Mouse (Mus musculus): ENCODE data around the gene Jak1. TPM values are rescaled to one million over a fixed set of nuclear protein-coding genes. Genes with fewer than 3 reads are reported as not detected.

Jak1 gene
- polyA plus RNA-seq, 1 experiment: 109 TPM

DNA sequence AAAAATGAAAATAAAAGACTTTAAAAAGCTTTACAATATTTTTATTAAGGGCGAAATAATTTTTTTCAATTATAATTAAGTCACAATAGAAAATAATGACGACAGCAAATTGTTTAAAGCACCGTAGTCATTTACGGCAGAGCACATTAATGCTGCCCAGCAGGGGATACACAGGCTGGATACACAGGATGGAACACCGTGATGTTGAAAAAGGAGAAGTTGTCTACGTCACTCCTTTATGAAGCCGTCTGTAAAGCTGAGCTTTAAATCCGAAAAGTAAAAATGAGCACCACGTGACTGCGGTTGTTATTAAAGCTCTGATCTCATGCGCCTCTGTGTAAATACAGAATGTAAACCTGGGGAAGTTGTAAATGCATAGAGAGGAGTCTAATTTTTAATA, 127.1 kb downstream of the Jak1 start:
- Histone ChIP-seq H3K4me1 (replicated peaks; ENCODE audit: control insufficient read depth, insufficient read depth, low read length) (peaks cover 4% of the 10 kb centered on the region; the same call in 1 of the 2 replicates), H3K4me3 (ENCODE audit: control insufficient read depth, insufficient read depth, low read length) (no peak overlapping the region), H3K27me3 (ENCODE audit: control insufficient read depth, insufficient read depth, low read length) (no peaks in the 10 kb centered on the region), H3K36me3 (ENCODE audit: control insufficient read depth, insufficient read depth, low read length) (no peaks in the 10 kb centered on the region), H3K27ac (ENCODE audit: control insufficient read depth, insufficient read depth, low read length) (no peak overlapping the region)
- 47% methylated on average over 11 of the region's 11 CpGs for WGBS
- TF ChIP-seq POLR2A (IDR thresholded peaks at IDR 0.05; ENCODE audit: control insufficient read depth, extremely low read depth, insufficient read depth, low read length, poor library complexity): no peak
- DNase-seq: no peak

GRCm38 (mm10) chr4:101135909-101136308, 129.2 kb downstream of the Jak1 start:
- H3K4me3 ChIP-seq (ENCODE audit: control insufficient read depth, insufficient read depth, low read length): no peak overlapping the region
- H3K27me3 ChIP-seq (ENCODE audit: control insufficient read depth, insufficient read depth, low read length): no peaks in the 10 kb centered on the region
- TF ChIP-seq POLR2A (IDR thresholded peaks at IDR 0.05; ENCODE audit: control insufficient read depth, extremely low read depth, insufficient read depth, low read length, poor library complexity) (no peak), CTCF (IDR thresholded peaks at IDR 0.05; ENCODE audit: borderline replicate concordance, control insufficient read depth, extremely low read depth, insufficient read depth, low read length, poor library complexity) (no peak)
- no peak overlapping the region for H3K27ac ChIP-seq (ENCODE audit: control insufficient read depth, insufficient read depth, low read length)
- WGBS: 99% methylated on average over 14 of the region's 14 CpGs
- no peak for DNase-seq
- no peaks in the 10 kb centered on the region for H3K36me3 ChIP-seq (ENCODE audit: control insufficient read depth, insufficient read depth, low read length)
- H3K4me1 ChIP-seq (replicated peaks; ENCODE audit: control insufficient read depth, insufficient read depth, low read length): peaks cover 4% of the 10 kb centered on the region; the same call in 1 of the 2 replicates

- Histone ChIP-seq H3K27me3 (ENCODE audit: control insufficient read depth, insufficient read depth, low read length) (no peaks in the 10 kb centered on the region), H3K4me3 (ENCODE audit: control insufficient read depth, insufficient read depth, low read length) (no peak overlapping the region), H3K27ac (ENCODE audit: control insufficient read depth, insufficient read depth, low read length) (no peak overlapping the region), H3K4me1 (replicated peaks; ENCODE audit: control insufficient read depth, insufficient read depth, low read length) (no peaks in the 10 kb centered on the region; the same call in 1 of the 2 replicates), H3K36me3 (ENCODE audit: control insufficient read depth, insufficient read depth, low read length) (no peaks in the 10 kb centered on the region)
- TF ChIP-seq CTCF (IDR thresholded peaks at IDR 0.05; ENCODE audit: borderline replicate concordance, control insufficient read depth, extremely low read depth, insufficient read depth, low read length, poor library complexity): no peak
- no peak for TF ChIP-seq POLR2A (IDR thresholded peaks at IDR 0.05; ENCODE audit: control insufficient read depth, extremely low read depth, insufficient read depth, low read length, poor library complexity)
- DNase-seq: no peak
- WGBS: 93% methylated on average over 8 of the region's 8 CpGs
These were observed 130.1 kb downstream of the Jak1 start for GRCm38 (mm10) chr4:101135013-101135412.

GRCm38 (mm10) chr4:101121002-101121401, 144.1 kb downstream of the Jak1 start:
- TF ChIP-seq CTCF (IDR thresholded peaks at IDR 0.05; ENCODE audit: borderline replicate concordance, control insufficient read depth, extremely low read depth, insufficient read depth, low read length, poor library complexity) (no peak), POLR2A (IDR thresholded peaks at IDR 0.05; ENCODE audit: control insufficient read depth, extremely low read depth, insufficient read depth, low read length, poor library complexity) (no peak)
- H3K4me3 ChIP-seq (ENCODE audit: control insufficient read depth, insufficient read depth, low read length): no peak overlapping the region
- no peak for DNase-seq
- WGBS: 96% methylated on average over 7 of the region's 7 CpGs
- no peak overlapping the region for H3K27ac ChIP-seq (ENCODE audit: control insufficient read depth, insufficient read depth, low read length)
- H3K4me1 ChIP-seq (replicated peaks; ENCODE audit: control insufficient read depth, insufficient read depth, low read length): no peaks in the 10 kb centered on the region
- H3K36me3 ChIP-seq (ENCODE audit: control insufficient read depth, insufficient read depth, low read length): no peaks in the 10 kb centered on the region
- no peaks in the 10 kb centered on the region for H3K27me3 ChIP-seq (ENCODE audit: control insufficient read depth, insufficient read depth, low read length)

DNA sequence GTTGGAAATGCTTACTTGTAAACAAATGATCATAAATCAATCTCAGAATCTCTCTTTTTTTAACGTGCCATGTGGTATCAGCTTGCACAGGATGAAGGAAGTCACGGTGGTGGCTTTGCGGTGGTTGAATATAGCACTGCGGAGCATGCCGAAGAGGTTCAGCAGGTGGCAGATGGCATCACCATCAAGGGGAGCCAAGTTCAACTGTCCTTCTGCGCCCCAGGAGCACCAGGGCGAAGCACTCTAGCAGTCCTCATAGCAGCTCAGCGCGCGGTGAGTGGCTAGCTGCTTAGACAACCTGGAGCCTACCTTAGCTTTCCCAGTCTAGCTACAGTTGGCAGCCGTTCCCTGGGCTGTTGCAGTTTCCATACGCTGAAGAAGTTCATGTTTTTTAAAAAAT, 158.0 kb downstream of the Jak1 start:
- WGBS: 55% methylated on average over 12 of the region's 12 CpGs
- Histone ChIP-seq H3K36me3 (ENCODE audit: control insufficient read depth, insufficient read depth, low read length) (no peaks in the 10 kb centered on the region), H3K27me3 (ENCODE audit: control insufficient read depth, insufficient read depth, low read length) (no peaks in the 10 kb centered on the region), H3K27ac (ENCODE audit: control insufficient read depth, insufficient read depth, low read length) (no peak overlapping the region), H3K4me3 (ENCODE audit: control insufficient read depth, insufficient read depth, low read length) (no peak overlapping the region), H3K4me1 (replicated peaks; ENCODE audit: control insufficient read depth, insufficient read depth, low read length) (no peaks in the 10 kb centered on the region)
- no peak for DNase-seq
- TF ChIP-seq POLR2A (IDR thresholded peaks at IDR 0.05; ENCODE audit: control insufficient read depth, extremely low read depth, insufficient read depth, low read length, poor library complexity): no peak
- no peak for TF ChIP-seq CTCF (IDR thresholded peaks at IDR 0.05; ENCODE audit: borderline replicate concordance, control insufficient read depth, extremely low read depth, insufficient read depth, low read length, poor library complexity)

Other genes starting within 250 kb of the Jak1 start
- gene Gm10577, start 244.6 kb downstream of the Jak1 start, polyA plus RNA-seq (2012; rRNA removed): not detected in 2 replicates
- gene Raver2, start 196.3 kb downstream of the Jak1 start, polyA plus RNA-seq (2012; rRNA removed): 5.9 and 7.0 TPM in 2 replicates
- gene Ak4, start 154.0 kb upstream of the Jak1 start, polyA plus RNA-seq (2012; rRNA removed): 0.71 and 1.5 TPM in 2 replicates
- gene Dnajc6, start 231.4 kb upstream of the Jak1 start, polyA plus RNA-seq (2012; rRNA removed): 29.6 and 31.9 TPM in 2 replicates

All from thymus, adult 2 months (tissue).